Mouse (Mus musculus) olfactory bulb, adult 2 months (tissue): ENCODE measurements around the gene Optc. TPM values are rescaled to one million over a fixed set of nuclear protein-coding genes. Genes with fewer than 3 reads are reported as not detected.

Source experiments
- H3K27ac ChIP-seq: fragments of 200-500 bp; 2 replicates; pipeline ENCODE4 v1.5.1; 2012; ENCODE audit warnings: low read depth, low read length; ENCODE audit not compliant: insufficient read depth
- H3K4me1 ChIP-seq: fragments of 200-500 bp; 2 replicates; pipeline ENCODE4 v1.6.1; 2012; ENCODE audit warnings: low read length; ENCODE audit not compliant: control insufficient read depth, insufficient read depth
- H3K4me3 ChIP-seq: fragments of 200-500 bp; 2 replicates; pipeline ENCODE4 v1.5.1; 2012; ENCODE audit warnings: mild to moderate bottlenecking, low read depth, low read length, moderate library complexity; ENCODE audit not compliant: insufficient read depth
- CTCF ChIP-seq: fragments of 200-500 bp; IDR thresholded peaks from 2 replicates; pipeline ENCODE4 v1.5.1; 2012; ENCODE audit warnings: low read depth, mild to moderate bottlenecking, low read length, moderate library complexity; ENCODE audit not compliant: insufficient read depth
- POLR2A ChIP-seq: fragments of 200-500 bp; IDR thresholded peaks from 2 replicates; pipeline ENCODE4 v1.6.1; 2012; ENCODE audit warnings: mild to moderate bottlenecking, low read depth, low read length, moderate library complexity; ENCODE audit not compliant: insufficient read depth
- WGBS: fragments of 180-500 bp; shearing (Covaris S2); methylation state at CpG from one replicate; pipeline ENCODE4 v1.1.7; 2018; 5-methylcytosine and 5-hydroxymethylcytosine counted together
- polyA plus RNA-seq: library from polyadenylated mRNA; stranded (reverse); fragments of >200 nt; gene quantifications from 2 replicates; pipeline ENCODE4 v1.2.4, GENCODE M21; 2012; ENCODE audit warnings: low replicate concordance; ENCODE audit not compliant: missing spikeins, insufficient read depth, insufficient read length

Gene Optc
- polyA plus RNA-seq, 1 experiment = not detected

GRCm38 (mm10) chr1:133920876-133921275, 13.1 kb upstream of the Optc start:
- Histone ChIP-seq H3K27ac (no peak overlapping the region), H3K4me1 (peaks cover 16% of the 10 kb centered on the region), H3K4me3 (no peak overlapping the region)
- TF ChIP-seq POLR2A (no peak), CTCF (no peak)
- WGBS = 36% methylated on average over 3 of the region's 3 CpGs

- peaks cover 18% of the 10 kb centered on the region for H3K4me1 ChIP-seq
- H3K27ac ChIP-seq = no peak overlapping the region
- no peak overlapping the region for H3K4me3 ChIP-seq
- TF ChIP-seq CTCF = no peak
- no peak for TF ChIP-seq POLR2A
- 61% methylated on average over 3 of the region's 3 CpGs for WGBS
Observed at GRCm38 (mm10) chr1:133920401-133920800, 12.6 kb upstream of the Optc start.

- 67% methylated on average over 6 of the region's 6 CpGs for WGBS
- no peak for TF ChIP-seq CTCF
- no peak for TF ChIP-seq POLR2A
- Histone ChIP-seq H3K4me3 (no peak overlapping the region), H3K4me1 (peaks cover 10% of the 10 kb centered on the region), H3K27ac (no peak overlapping the region)
Observed at GRCm38 (mm10) chr1:133918088-133918470, 10.3 kb upstream of the Optc start.

DNA sequence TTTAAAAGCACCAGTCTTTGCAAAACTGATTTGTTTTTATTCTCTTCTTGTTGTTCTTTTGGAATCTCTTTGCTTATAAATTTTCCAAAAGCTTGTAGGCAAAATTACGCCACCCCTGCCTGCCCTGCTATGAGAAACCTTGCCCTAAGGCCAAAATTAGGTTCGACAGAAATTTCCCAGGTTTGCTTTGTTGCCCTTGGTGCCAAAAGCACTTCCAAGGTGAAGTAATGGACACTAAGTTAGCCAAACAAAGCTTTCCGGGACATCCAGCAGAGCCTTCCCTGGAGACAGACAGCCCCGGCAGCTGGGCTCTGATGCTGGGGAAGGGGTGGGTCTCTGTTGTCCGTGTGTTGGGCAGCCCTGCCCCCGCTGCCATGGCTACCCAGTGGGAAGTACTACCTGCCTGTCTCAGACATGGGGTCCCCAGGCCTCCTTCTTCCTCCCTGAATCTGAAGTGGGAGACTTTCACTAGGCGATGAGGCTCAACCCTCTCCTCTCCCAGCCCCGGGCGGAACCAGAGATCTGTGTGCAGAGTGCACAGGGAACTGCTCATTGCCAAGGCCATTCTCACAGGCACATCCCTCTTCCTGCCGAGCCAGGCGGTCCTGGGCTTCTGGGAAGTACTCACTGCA, 9.8 kb upstream of the Optc start:
- Histone ChIP-seq H3K27ac (no peak overlapping the region), H3K4me3 (no peak overlapping the region), H3K4me1 (peaks cover 10% of the 10 kb centered on the region)
- no peak for TF ChIP-seq POLR2A
- TF ChIP-seq CTCF = no peak
- 67% methylated on average over 11 of the region's 11 CpGs for WGBS

- TF ChIP-seq CTCF (no peak), POLR2A (no peak)
- 32% methylated on average over 8 of the region's 8 CpGs for WGBS
- Histone ChIP-seq H3K27ac (no peak overlapping the region), H3K4me3 (no peak overlapping the region), H3K4me1 (peaks cover 19% of the 10 kb centered on the region)
Observed at GRCm38 (mm10) chr1:133915723-133916355, 8.0 kb upstream of the Optc start.

- TF ChIP-seq CTCF (no peak), POLR2A (no peak)
- peaks cover 22% of the 10 kb centered on the region for H3K4me1 ChIP-seq
- 96% methylated on average over 13 of the region's 13 CpGs for WGBS
- no peak overlapping the region for H3K4me3 ChIP-seq
- H3K27ac ChIP-seq = no peak overlapping the region
Observed at GRCm38 (mm10) chr1:133915115-133915514, 7.3 kb upstream of the Optc start.

DNA sequence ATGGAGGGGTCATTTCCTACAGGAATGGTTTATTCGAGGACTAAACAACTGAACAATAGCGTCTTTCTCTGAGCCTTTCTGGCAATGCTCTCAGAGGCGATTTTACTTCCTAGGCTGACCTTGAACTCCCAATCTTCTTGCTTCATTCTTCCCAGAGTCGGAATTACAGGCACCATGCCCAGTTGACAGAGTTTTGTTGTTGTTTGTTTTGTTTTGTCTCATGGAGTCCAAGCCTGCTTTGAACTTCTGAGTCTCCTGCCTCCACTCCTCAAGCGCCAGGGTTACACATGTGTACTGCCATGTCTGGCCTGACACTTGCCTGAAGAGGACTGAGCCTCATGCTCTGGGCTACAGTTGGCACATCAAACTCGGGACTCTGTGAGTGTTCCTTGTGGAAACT, 5.2 kb upstream of the Optc start:
- no peak for TF ChIP-seq CTCF
- TF ChIP-seq POLR2A = no peak
- 75% methylated on average over 6 of the region's 6 CpGs for WGBS
- no peak overlapping the region for H3K4me3 ChIP-seq

GRCm38 (mm10) chr1:133911456-133911855, 3.7 kb upstream of the Optc start:
- H3K4me1 ChIP-seq = peaks cover 38% of the 10 kb centered on the region
- TF ChIP-seq POLR2A (no peak), CTCF (peak; percentile 51)
- H3K27ac ChIP-seq = no peak overlapping the region
- H3K4me3 ChIP-seq = no peak overlapping the region
- WGBS = 30% methylated on average over 4 of the region's 4 CpGs

More for the DNA sequence above, 5.2 kb upstream of the Optc start:
- H3K4me1 ChIP-seq = peaks cover 32% of the 10 kb centered on the region
- no peak overlapping the region for H3K27ac ChIP-seq

DNA sequence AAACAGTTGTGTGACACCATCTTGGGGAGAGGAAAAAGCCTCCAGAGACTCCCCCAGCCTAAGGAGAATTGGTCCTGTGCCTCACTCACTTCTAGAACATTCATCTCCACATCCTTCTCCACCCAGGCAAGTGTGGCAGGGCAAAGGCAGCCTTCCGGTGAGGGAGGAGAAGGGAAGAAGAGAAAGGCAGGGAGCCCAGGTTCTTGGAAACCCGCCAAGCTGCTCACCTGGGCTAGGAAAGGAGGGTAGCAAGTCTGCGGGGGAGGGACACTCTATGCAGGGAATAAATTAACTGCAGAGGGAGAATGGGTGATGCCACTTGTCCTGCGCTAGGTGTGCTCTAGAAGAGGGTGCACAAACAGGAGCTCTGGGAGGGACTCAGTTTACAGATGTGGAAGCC, 3.2 kb upstream of the Optc start:
- H3K4me1 ChIP-seq = peaks cover 36% of the 10 kb centered on the region
- no peak overlapping the region for H3K4me3 ChIP-seq
- no peak for TF ChIP-seq CTCF
- TF ChIP-seq POLR2A = no peak
- WGBS = 79% methylated on average over 4 of the region's 4 CpGs
- no peak overlapping the region for H3K27ac ChIP-seq

- H3K4me3 ChIP-seq = no peak overlapping the region
- no peak for TF ChIP-seq POLR2A
- no peak for TF ChIP-seq CTCF
- peaks cover 34% of the 10 kb centered on the region for H3K4me1 ChIP-seq
- no peak overlapping the region for H3K27ac ChIP-seq
- WGBS = 71% methylated on average over 7 of the region's 7 CpGs
Observed at GRCm38 (mm10) chr1:133910108-133910507, 2.3 kb upstream of the Optc start.
